Mouse (Mus musculus): ENCODE data around the gene Timeless. TPM values are rescaled to one million over a fixed set of nuclear protein-coding genes. Genes with fewer than 3 reads are reported as not detected.

Gene Timeless
- polyA plus RNA-seq, 1 experiment from 2014 or later, result 112 TPM

GRCm38 (mm10) chr10:128221533-128222286 lies 10.2 kb upstream of the Timeless start:
- no peak overlapping the region for H3K4me3 ChIP-seq
- no peaks in the 10 kb centered on the region for H3K36me3 ChIP-seq (replicated peaks)
- DNase-seq (ENCODE audit: extremely low spot score, low spot score), result no peak
- no peaks in the 10 kb centered on the region for H3K9me3 ChIP-seq
- peaks cover 25% of the 10 kb centered on the region for H3K4me1 ChIP-seq
- WGBS, result 71% methylated on average over 16 of the region's 16 CpGs
- no peak overlapping the region for H3K27ac ChIP-seq
- no peaks in the 10 kb centered on the region for H3K27me3 ChIP-seq (ENCODE audit: poor library complexity, severe bottlenecking)

DNA sequence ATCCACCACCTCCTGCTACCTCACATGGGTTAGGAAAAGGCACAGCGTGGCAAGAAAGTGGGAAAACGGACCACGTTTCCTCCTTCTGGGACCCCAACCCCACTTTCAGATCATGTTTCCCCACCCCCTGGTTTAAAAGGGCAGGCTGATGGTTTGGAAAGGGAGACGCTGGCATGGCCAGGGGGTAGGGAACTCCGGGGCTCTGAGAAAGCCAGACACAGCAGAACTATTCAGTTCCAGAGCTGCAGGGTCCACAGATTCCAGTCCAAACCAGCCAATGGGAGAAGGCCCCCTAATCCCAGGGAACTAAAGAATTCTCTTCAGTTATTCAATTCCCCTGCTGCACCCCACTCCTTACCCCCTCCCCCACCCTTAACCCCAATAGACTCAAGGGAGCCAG lies 6.8 kb upstream of the Timeless start:
- peak overlapping the region; percentile 61 for H3K27ac ChIP-seq
- no peaks in the 10 kb centered on the region for H3K9me3 ChIP-seq
- peak overlapping the region; percentile 10; the same call in 1 of the 2 replicates for H3K4me3 ChIP-seq
- no peak for DNase-seq (ENCODE audit: extremely low spot score, low spot score)
- 35% methylated on average over 5 of the region's 5 CpGs for WGBS
- no peaks in the 10 kb centered on the region for H3K27me3 ChIP-seq (ENCODE audit: poor library complexity, severe bottlenecking)
- H3K4me1 ChIP-seq, result peaks cover 29% of the 10 kb centered on the region
- no peaks in the 10 kb centered on the region for H3K36me3 ChIP-seq (replicated peaks)

- no peak for DNase-seq (ENCODE audit: extremely low spot score, low spot score)
- Histone ChIP-seq H3K4me3 (peak within 1 kb of the TSS; percentile 10), H3K4me1 (peaks cover 33% of the 10 kb centered on the region), H3K27me3 (ENCODE audit: poor library complexity, severe bottlenecking) (no peaks in the 10 kb centered on the region), H3K36me3 (replicated peaks) (no peaks in the 10 kb centered on the region), H3K9me3 (no peaks in the 10 kb centered on the region), H3K27ac (peak within 1 kb of the TSS; percentile 61)
- WGBS, result 26% methylated on average over 4 of the region's 4 CpGs
Measured at GRCm38 (mm10) chr10:128225538-128225937, 6.3 kb upstream of the Timeless start, which contains the start of gene Mip. Gene Mip, plus strand, starts transcription at chr10:128225838.

- Histone ChIP-seq H3K9me3 (no peaks in the 10 kb centered on the region), H3K4me3 (no peak overlapping the region), H3K36me3 (replicated peaks) (no peaks in the 10 kb centered on the region), H3K4me1 (peaks cover 43% of the 10 kb centered on the region), H3K27ac (no peak overlapping the region), H3K27me3 (ENCODE audit: poor library complexity, severe bottlenecking) (no peaks in the 10 kb centered on the region)
- WGBS, result 91% methylated on average over 9 of the region's 9 CpGs
- no peak for DNase-seq (ENCODE audit: extremely low spot score, low spot score)
Measured at GRCm38 (mm10) chr10:128227592-128227991, 4.3 kb upstream of the Timeless start.

GRCm38 (mm10) chr10:128228009-128228408 lies 3.9 kb upstream of the Timeless start:
- H3K4me1 ChIP-seq, result peaks cover 47% of the 10 kb centered on the region
- no peaks in the 10 kb centered on the region for H3K9me3 ChIP-seq
- no peaks in the 10 kb centered on the region for H3K27me3 ChIP-seq (ENCODE audit: poor library complexity, severe bottlenecking)
- H3K27ac ChIP-seq, result no peak overlapping the region
- H3K36me3 ChIP-seq (replicated peaks), result no peaks in the 10 kb centered on the region
- H3K4me3 ChIP-seq, result no peak overlapping the region
- no peak for DNase-seq (ENCODE audit: extremely low spot score, low spot score)
- 96% methylated on average over 8 of the region's 8 CpGs for WGBS

- Histone ChIP-seq H3K27ac (peak overlapping the region; percentile 100), H3K9me3 (no peaks in the 10 kb centered on the region), H3K4me1 (peaks cover 55% of the 10 kb centered on the region), H3K36me3 (replicated peaks) (peaks cover 18% of the 10 kb centered on the region), H3K27me3 (ENCODE audit: poor library complexity, severe bottlenecking) (no peaks in the 10 kb centered on the region), H3K4me3 (peak overlapping the region; percentile 87)
- DNase-seq (ENCODE audit: extremely low spot score, low spot score), result no peak
- WGBS, result 85% methylated on average over 12 of the region's 12 CpGs
Measured at GRCm38 (mm10) chr10:128230582-128230981, 1.3 kb upstream of the Timeless start.

DNA sequence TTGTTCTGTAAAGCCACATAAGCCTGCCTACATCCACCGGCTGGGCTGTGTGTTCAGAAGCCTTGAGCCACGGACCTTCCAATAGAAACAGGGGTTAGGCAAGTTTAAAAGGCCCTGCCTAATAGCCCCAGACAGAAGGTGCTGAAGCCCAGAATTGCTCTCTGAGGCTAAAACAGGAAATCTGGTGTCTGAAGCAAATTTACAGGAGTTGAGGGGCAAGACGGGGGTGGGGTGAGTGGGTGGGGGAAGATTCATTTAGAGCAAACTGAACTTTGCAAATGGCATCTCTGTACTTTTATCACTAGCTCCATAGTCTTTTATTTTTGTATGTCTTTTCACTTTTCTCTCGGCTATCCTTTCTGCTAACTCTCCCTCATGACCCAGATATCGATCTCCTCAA lies 719 bp upstream of the Timeless start:
- H3K4me1 ChIP-seq, result peaks cover 55% of the 10 kb centered on the region
- WGBS, result 26% methylated on average over 5 of the region's 5 CpGs
- H3K27ac ChIP-seq, result peak overlapping the region; percentile 100
- no peaks in the 10 kb centered on the region for H3K9me3 ChIP-seq
- H3K27me3 ChIP-seq (ENCODE audit: poor library complexity, severe bottlenecking), result no peaks in the 10 kb centered on the region
- H3K4me3 ChIP-seq, result peak overlapping the region; percentile 87
- H3K36me3 ChIP-seq (replicated peaks), result peaks cover 23% of the 10 kb centered on the region
- no peak for DNase-seq (ENCODE audit: extremely low spot score, low spot score)

GRCm38 (mm10) chr10:128232420-128232985 lies 638 bp downstream of the Timeless start:
- peak overlapping the region; percentile 87 for H3K4me3 ChIP-seq
- no peaks in the 10 kb centered on the region for H3K27me3 ChIP-seq (ENCODE audit: poor library complexity, severe bottlenecking)
- H3K36me3 ChIP-seq (replicated peaks), result peaks cover 26% of the 10 kb centered on the region
- WGBS, result under 1% methylated on average over 14 of the region's 14 CpGs
- H3K27ac ChIP-seq, result peak overlapping the region; percentile 100
- peaks cover 50% of the 10 kb centered on the region for H3K4me1 ChIP-seq
- peak; percentile 70 for DNase-seq (ENCODE audit: extremely low spot score, low spot score)
- no peaks in the 10 kb centered on the region for H3K9me3 ChIP-seq

GRCm38 (mm10) chr10:128236321-128236720 lies 4.5 kb downstream of the Timeless start:
- H3K4me1 ChIP-seq, result peaks cover 46% of the 10 kb centered on the region
- H3K4me3 ChIP-seq, result no peak overlapping the region
- no peaks in the 10 kb centered on the region for H3K9me3 ChIP-seq
- H3K27me3 ChIP-seq (ENCODE audit: poor library complexity, severe bottlenecking), result no peaks in the 10 kb centered on the region
- no peak for DNase-seq (ENCODE audit: extremely low spot score, low spot score)
- H3K36me3 ChIP-seq (replicated peaks), result peaks cover 64% of the 10 kb centered on the region
- 58% methylated on average over 4 of the region's 4 CpGs for WGBS
- peak overlapping the region; percentile 48; the same call in 1 of the 2 replicates for H3K27ac ChIP-seq

DNA sequence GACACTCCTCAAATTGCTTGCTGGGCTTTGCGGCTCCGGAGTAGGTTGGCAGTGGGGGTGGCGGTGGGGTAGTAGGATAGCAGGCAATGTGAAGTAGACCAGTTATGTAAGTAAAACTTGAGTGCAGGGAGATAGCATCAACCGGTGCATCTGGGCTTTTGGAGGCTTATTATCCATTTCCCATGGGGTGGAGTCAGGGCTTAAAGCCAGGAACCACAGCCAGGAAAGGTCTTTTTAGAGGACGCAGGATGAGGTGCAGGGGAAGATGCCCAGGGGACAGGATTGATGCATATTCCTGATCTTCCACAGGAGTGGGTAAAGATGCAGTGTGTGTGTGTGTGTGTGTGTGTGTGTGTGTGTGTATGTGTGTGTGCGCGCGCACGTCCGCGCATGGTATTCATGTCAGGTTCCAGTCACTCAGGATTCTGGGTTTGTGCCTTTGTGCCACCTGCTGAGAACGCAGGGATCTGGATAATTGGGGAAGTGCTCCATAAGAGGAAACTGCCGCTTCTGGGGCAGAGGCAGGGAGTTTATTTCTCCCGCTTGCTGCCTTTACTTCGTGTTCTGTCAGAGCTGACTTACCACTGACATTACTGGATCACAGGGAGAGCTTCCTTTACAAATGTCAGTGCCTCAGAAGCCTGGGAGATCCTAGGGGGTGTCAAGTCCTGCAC lies 6.1 kb downstream of the Timeless start:
- Histone ChIP-seq H3K36me3 (replicated peaks) (peaks cover 80% of the 10 kb centered on the region), H3K4me1 (peaks cover 40% of the 10 kb centered on the region), H3K27ac (peak overlapping the region; percentile 1; the same call in 1 of the 2 replicates), H3K27me3 (ENCODE audit: poor library complexity, severe bottlenecking) (no peaks in the 10 kb centered on the region), H3K4me3 (no peak overlapping the region), H3K9me3 (no peaks in the 10 kb centered on the region)
- no peak for DNase-seq (ENCODE audit: extremely low spot score, low spot score)
- WGBS, result 89% methylated on average over 15 of the region's 15 CpGs

GRCm38 (mm10) chr10:128239140-128239539 lies 7.3 kb downstream of the Timeless start:
- Histone ChIP-seq H3K27ac (no peak overlapping the region), H3K9me3 (no peaks in the 10 kb centered on the region), H3K27me3 (ENCODE audit: poor library complexity, severe bottlenecking) (no peaks in the 10 kb centered on the region), H3K4me1 (peaks cover 31% of the 10 kb centered on the region), H3K4me3 (no peak overlapping the region), H3K36me3 (replicated peaks) (peaks cover 87% of the 10 kb centered on the region)
- 95% methylated on average over 4 of the region's 4 CpGs for WGBS
- DNase-seq (ENCODE audit: extremely low spot score, low spot score), result no peak

- Histone ChIP-seq H3K9me3 (no peaks in the 10 kb centered on the region), H3K27ac (no peak overlapping the region), H3K4me1 (peaks cover 22% of the 10 kb centered on the region), H3K27me3 (ENCODE audit: poor library complexity, severe bottlenecking) (no peaks in the 10 kb centered on the region), H3K36me3 (replicated peaks) (peaks cover 88% of the 10 kb centered on the region), H3K4me3 (no peak overlapping the region)
- 90% methylated on average over 18 of the region's 18 CpGs for WGBS
- DNase-seq (ENCODE audit: extremely low spot score, low spot score), result no peak
Measured at GRCm38 (mm10) chr10:128240131-128240530, 8.3 kb downstream of the Timeless start.

- DNase-seq (ENCODE audit: extremely low spot score, low spot score), result no peak
- WGBS, result 97% methylated on average over 8 of the region's 8 CpGs
- H3K36me3 ChIP-seq (replicated peaks), result peaks cover 99% of the 10 kb centered on the region
Measured at GRCm38 (mm10) chr10:128243252-128243651, 11.4 kb downstream of the Timeless start.

More at GRCm38 (mm10) chr10:128243252-128243651, 11.4 kb downstream of the Timeless start:
- Histone ChIP-seq H3K27ac (no peak overlapping the region), H3K4me1 (peaks cover 1% of the 10 kb centered on the region), H3K4me3 (no peak overlapping the region), H3K9me3 (no peaks in the 10 kb centered on the region), H3K27me3 (ENCODE audit: poor library complexity, severe bottlenecking) (no peaks in the 10 kb centered on the region)
